Mouse (Mus musculus): ENCODE data around the gene Galnt2. TPM values are rescaled to one million over a fixed set of nuclear protein-coding genes. Genes with fewer than 3 reads are reported as not detected.

Gene Galnt2
- polyA plus RNA-seq, 1 experiment, result 8.1 TPM

DNA sequence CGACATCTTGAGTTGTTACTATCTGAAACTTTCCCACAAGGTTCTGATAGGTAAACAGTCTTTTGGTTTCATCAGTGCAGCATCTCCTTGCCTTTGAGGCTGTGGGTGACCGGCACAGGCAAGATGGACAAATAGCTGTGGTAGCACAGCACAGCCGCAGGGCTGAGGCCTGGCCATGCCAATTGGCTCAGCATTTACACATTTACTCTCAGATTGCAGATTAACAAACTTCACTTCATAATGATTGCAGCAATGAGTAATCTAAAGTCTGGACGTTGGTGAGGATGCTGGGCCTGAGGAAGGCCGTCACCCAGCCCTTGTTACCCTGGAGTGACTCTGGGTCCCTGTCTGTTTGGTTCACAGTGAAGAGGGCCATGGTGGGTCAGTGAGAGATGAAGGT, 11.7 kb downstream of the Galnt2 start:
- Histone ChIP-seq H3K27me3 (ENCODE audit: control insufficient read depth, insufficient read depth, low read length) (no peaks in the 10 kb centered on the region), H3K36me3 (ENCODE audit: control insufficient read depth, insufficient read depth, low read length) (no peaks in the 10 kb centered on the region), H3K27ac (ENCODE audit: insufficient read depth, low read depth, low read length) (no peak overlapping the region), H3K4me1 (ENCODE audit: control insufficient read depth, insufficient read depth, insufficient read length, low read length) (peaks cover 33% of the 10 kb centered on the region), H3K4me3 (ENCODE audit: low read depth, low read length) (no peak overlapping the region)
- 90% methylated on average over 5 of the region's 5 CpGs for WGBS
- no peak for TF ChIP-seq POLR2A (IDR thresholded peaks at IDR 0.05; ENCODE audit: low read depth, low read length)
- TF ChIP-seq CTCF (IDR thresholded peaks at IDR 0.05; ENCODE audit: extremely low read depth, insufficient read length, insufficient replicate concordance, low read depth, low read length), result no peak

DNA sequence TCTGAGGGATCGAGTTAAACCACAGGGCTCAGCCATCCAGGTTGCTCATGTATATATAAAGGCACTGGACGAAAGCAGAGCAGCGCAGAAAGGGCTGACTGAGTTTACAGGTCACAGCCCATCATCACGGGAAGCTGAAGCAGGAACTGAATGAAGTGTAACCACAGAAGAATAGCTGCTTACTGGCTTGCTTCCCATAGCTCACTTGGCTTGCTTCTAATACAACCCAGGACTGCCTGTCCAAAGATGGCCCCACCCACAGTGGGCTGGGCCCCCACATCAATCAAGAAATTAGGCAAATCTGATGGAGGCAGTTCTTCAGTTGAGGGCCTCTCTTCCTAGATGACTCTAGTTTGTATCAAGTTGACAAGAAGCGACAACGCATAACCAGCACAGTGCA, 16.4 kb downstream of the Galnt2 start:
- H3K27ac ChIP-seq (ENCODE audit: insufficient read depth, low read depth, low read length), result no peak overlapping the region
- H3K4me1 ChIP-seq (ENCODE audit: control insufficient read depth, insufficient read depth, insufficient read length, low read length), result peaks cover 19% of the 10 kb centered on the region
- 80% methylated on average over 6 of the region's 6 CpGs for WGBS
- no peaks in the 10 kb centered on the region for H3K27me3 ChIP-seq (ENCODE audit: control insufficient read depth, insufficient read depth, low read length)
- no peak overlapping the region for H3K4me3 ChIP-seq (ENCODE audit: low read depth, low read length)
- TF ChIP-seq CTCF (IDR thresholded peaks at IDR 0.05; ENCODE audit: extremely low read depth, insufficient read length, insufficient replicate concordance, low read depth, low read length), result no peak
- TF ChIP-seq POLR2A (IDR thresholded peaks at IDR 0.05; ENCODE audit: low read depth, low read length), result no peak
- H3K36me3 ChIP-seq (ENCODE audit: control insufficient read depth, insufficient read depth, low read length), result no peaks in the 10 kb centered on the region

DNA sequence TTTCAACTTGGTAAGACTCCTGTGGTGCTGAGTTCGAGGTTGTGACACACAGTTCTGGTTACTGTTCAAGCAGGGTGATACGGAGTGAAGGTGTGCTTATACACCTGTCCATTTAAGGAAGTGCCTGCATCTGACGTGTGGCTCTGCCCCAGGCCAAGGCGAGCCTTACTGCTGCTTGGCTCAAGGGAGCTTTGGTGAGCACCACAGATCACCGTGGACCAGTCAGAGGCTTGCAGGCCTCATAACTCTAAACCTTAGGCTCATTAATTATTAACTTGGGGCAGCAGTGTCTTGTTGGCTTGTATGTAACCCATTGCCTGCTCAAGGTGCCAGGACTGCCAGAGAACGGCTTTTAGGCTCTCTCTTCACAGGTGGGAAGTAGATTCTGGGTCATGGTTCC, 17.5 kb downstream of the Galnt2 start:
- H3K27me3 ChIP-seq (ENCODE audit: control insufficient read depth, insufficient read depth, low read length), result no peaks in the 10 kb centered on the region
- peaks cover 16% of the 10 kb centered on the region for H3K4me1 ChIP-seq (ENCODE audit: control insufficient read depth, insufficient read depth, insufficient read length, low read length)
- no peak overlapping the region for H3K27ac ChIP-seq (ENCODE audit: insufficient read depth, low read depth, low read length)
- TF ChIP-seq POLR2A (IDR thresholded peaks at IDR 0.05; ENCODE audit: low read depth, low read length) (no peak), CTCF (IDR thresholded peaks at IDR 0.05; ENCODE audit: extremely low read depth, insufficient read length, insufficient replicate concordance, low read depth, low read length) (no peak)
- no peaks in the 10 kb centered on the region for H3K36me3 ChIP-seq (ENCODE audit: control insufficient read depth, insufficient read depth, low read length)
- WGBS, result 28% methylated on average over 6 of the region's 6 CpGs
- H3K4me3 ChIP-seq (ENCODE audit: low read depth, low read length), result no peak overlapping the region

DNA sequence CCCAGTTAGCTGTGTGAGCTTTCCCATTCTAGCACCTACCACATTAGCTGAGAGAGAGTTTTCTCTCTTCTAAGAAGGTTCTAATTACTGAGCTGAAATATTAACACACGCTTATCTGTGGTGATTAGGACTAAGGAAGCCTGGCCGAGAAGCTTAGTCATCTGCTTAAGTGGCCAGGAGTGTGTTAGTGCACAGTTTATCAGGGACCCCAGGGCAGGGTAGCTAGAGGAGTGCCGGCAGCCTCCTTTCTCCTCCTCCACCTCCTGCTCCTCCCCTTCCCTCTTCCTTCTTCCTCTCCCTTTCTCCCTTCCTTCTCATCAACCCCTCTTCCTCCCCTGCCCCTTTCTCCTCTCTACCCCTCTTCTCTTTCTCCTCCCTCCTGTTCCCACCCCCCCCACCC, 19.1 kb downstream of the Galnt2 start:
- Histone ChIP-seq H3K4me3 (ENCODE audit: low read depth, low read length) (no peak overlapping the region), H3K4me1 (ENCODE audit: control insufficient read depth, insufficient read depth, insufficient read length, low read length) (peaks cover 16% of the 10 kb centered on the region), H3K27me3 (ENCODE audit: control insufficient read depth, insufficient read depth, low read length) (no peaks in the 10 kb centered on the region), H3K36me3 (ENCODE audit: control insufficient read depth, insufficient read depth, low read length) (no peaks in the 10 kb centered on the region), H3K27ac (ENCODE audit: insufficient read depth, low read depth, low read length) (no peak overlapping the region)
- TF ChIP-seq POLR2A (IDR thresholded peaks at IDR 0.05; ENCODE audit: low read depth, low read length) (no peak), CTCF (IDR thresholded peaks at IDR 0.05; ENCODE audit: extremely low read depth, insufficient read length, insufficient replicate concordance, low read depth, low read length) (no peak)
- WGBS, result 29% methylated on average over 3 of the region's 3 CpGs

DNA sequence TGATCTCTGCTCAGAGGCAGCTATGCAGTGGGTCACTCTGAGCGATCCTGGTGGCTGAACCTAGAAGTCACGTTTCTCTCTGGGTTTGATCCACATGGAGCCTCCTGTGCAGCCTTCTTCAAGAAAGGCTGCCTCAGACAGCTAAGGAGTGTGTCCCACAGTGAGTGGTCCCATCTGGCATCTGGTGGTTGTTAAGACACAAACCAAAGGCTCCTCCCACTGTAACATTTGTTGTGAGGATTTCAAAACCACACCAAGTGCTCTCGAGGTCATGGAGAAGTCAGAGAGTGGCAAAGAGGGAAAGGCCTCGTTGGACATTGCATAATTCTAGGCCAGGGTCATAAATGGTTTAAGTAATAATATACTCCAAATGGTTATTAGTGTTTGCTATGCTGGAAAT, 19.6 kb downstream of the Galnt2 start:
- Histone ChIP-seq H3K4me1 (ENCODE audit: control insufficient read depth, insufficient read depth, insufficient read length, low read length) (peaks cover 16% of the 10 kb centered on the region), H3K27me3 (ENCODE audit: control insufficient read depth, insufficient read depth, low read length) (no peaks in the 10 kb centered on the region), H3K27ac (ENCODE audit: insufficient read depth, low read depth, low read length) (0 out of 2 replicates have a peak overlapping the region, but pooled peaks have one; percentile 43), H3K4me3 (ENCODE audit: low read depth, low read length) (no peak overlapping the region), H3K36me3 (ENCODE audit: control insufficient read depth, insufficient read depth, low read length) (no peaks in the 10 kb centered on the region)
- TF ChIP-seq POLR2A (IDR thresholded peaks at IDR 0.05; ENCODE audit: low read depth, low read length) (no peak), CTCF (IDR thresholded peaks at IDR 0.05; ENCODE audit: extremely low read depth, insufficient read length, insufficient replicate concordance, low read depth, low read length) (no peak)
- 33% methylated on average over 4 of the region's 4 CpGs for WGBS

DNA sequence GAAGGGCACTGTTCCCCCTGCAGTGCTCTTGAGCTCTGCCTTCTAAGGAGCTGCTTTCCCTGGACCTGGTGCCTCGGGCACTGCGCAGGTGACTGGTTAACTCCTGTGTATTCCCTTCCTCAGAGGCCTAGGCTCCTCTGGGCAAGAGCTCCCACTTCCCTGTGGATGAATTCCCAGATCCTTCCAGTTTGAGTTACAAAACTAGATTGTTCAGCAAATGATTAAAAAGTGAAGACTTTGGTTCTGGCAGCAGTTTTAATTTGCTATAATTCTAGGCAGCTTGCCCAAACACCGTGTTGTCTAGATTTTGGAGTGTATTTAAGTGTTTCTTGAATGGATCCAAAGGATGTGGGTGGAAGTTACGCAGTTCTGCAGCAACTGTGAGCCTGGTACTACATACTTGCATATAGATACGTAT, 21.4 kb downstream of the Galnt2 start:
- Histone ChIP-seq H3K27me3 (ENCODE audit: control insufficient read depth, insufficient read depth, low read length) (no peaks in the 10 kb centered on the region), H3K36me3 (ENCODE audit: control insufficient read depth, insufficient read depth, low read length) (no peaks in the 10 kb centered on the region), H3K4me1 (ENCODE audit: control insufficient read depth, insufficient read depth, insufficient read length, low read length) (peaks cover 24% of the 10 kb centered on the region), H3K27ac (ENCODE audit: insufficient read depth, low read depth, low read length) (no peak overlapping the region), H3K4me3 (ENCODE audit: low read depth, low read length) (no peak overlapping the region)
- TF ChIP-seq POLR2A (IDR thresholded peaks at IDR 0.05; ENCODE audit: low read depth, low read length), result no peak
- no peak for TF ChIP-seq CTCF (IDR thresholded peaks at IDR 0.05; ENCODE audit: extremely low read depth, insufficient read length, insufficient replicate concordance, low read depth, low read length)
- WGBS, result 80% methylated on average over 5 of the region's 5 CpGs

DNA sequence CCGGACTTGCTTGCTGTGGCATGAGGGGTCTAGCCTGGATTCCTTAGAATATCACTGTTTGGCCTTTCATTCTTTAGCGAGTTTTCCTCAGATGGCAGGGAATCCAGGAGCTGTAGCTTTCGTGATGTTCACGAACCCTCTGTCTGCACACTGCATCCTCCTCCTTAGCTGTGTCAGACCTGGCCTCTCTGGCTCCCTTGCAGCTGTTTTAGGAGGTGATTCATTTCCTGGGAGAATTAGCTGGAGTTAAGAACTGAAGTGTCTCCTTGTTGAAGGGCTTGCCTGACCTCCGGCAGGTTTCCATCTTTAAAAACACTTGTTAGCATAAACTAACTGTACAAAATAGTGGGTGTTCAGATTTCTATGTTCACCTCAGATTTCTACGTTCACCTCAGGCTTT, 22.7 kb downstream of the Galnt2 start:
- 85% methylated on average over 6 of the region's 6 CpGs for WGBS
- peaks cover 20% of the 10 kb centered on the region for H3K4me1 ChIP-seq (ENCODE audit: control insufficient read depth, insufficient read depth, insufficient read length, low read length)
- no peaks in the 10 kb centered on the region for H3K27me3 ChIP-seq (ENCODE audit: control insufficient read depth, insufficient read depth, low read length)
- no peak overlapping the region for H3K27ac ChIP-seq (ENCODE audit: insufficient read depth, low read depth, low read length)
- no peaks in the 10 kb centered on the region for H3K36me3 ChIP-seq (ENCODE audit: control insufficient read depth, insufficient read depth, low read length)
- no peak overlapping the region for H3K4me3 ChIP-seq (ENCODE audit: low read depth, low read length)
- TF ChIP-seq POLR2A (IDR thresholded peaks at IDR 0.05; ENCODE audit: low read depth, low read length) (no peak), CTCF (IDR thresholded peaks at IDR 0.05; ENCODE audit: extremely low read depth, insufficient read length, insufficient replicate concordance, low read depth, low read length) (no peak)

DNA sequence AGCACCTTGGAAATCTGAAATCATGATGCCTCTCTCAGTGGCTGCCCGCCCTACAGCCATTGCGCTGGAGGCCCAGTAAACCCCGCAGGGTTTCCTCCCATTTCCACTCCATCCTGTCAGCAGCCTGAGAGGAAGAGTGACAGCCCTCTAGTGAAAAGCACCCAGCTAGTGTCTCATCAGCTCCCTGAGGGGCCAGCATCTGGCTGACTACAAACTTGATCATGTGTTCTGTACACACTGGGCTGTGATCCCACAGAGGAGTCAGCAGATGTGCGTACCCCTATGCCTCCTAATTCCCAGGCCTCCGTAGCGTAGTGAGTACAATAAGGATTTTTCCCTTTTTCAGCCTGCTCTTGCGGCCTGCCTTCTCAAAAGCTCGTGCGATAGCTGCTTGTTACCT, 25.6 kb downstream of the Galnt2 start:
- Histone ChIP-seq H3K36me3 (ENCODE audit: control insufficient read depth, insufficient read depth, low read length) (no peaks in the 10 kb centered on the region), H3K4me3 (ENCODE audit: low read depth, low read length) (no peak overlapping the region), H3K4me1 (ENCODE audit: control insufficient read depth, insufficient read depth, insufficient read length, low read length) (peaks cover 13% of the 10 kb centered on the region; the same call in 1 of the 2 replicates), H3K27me3 (ENCODE audit: control insufficient read depth, insufficient read depth, low read length) (no peaks in the 10 kb centered on the region), H3K27ac (ENCODE audit: insufficient read depth, low read depth, low read length) (no peak overlapping the region)
- WGBS, result 75% methylated on average over 9 of the region's 9 CpGs
- TF ChIP-seq CTCF (IDR thresholded peaks at IDR 0.05; ENCODE audit: extremely low read depth, insufficient read length, insufficient replicate concordance, low read depth, low read length), result no peak
- no peak for TF ChIP-seq POLR2A (IDR thresholded peaks at IDR 0.05; ENCODE audit: low read depth, low read length)

Data from small intestine, adult 2 months (tissue).